Mouse (Mus musculus): Measurements from ENCODE around the gene Ehf. TPM values are rescaled to one million over a fixed set of nuclear protein-coding genes. Genes with fewer than 3 reads are reported as not detected.

The Ehf gene
- total and polyA plus RNA-seq, 3 experiments, result 2.0 TPM; not detected in 2

DNA sequence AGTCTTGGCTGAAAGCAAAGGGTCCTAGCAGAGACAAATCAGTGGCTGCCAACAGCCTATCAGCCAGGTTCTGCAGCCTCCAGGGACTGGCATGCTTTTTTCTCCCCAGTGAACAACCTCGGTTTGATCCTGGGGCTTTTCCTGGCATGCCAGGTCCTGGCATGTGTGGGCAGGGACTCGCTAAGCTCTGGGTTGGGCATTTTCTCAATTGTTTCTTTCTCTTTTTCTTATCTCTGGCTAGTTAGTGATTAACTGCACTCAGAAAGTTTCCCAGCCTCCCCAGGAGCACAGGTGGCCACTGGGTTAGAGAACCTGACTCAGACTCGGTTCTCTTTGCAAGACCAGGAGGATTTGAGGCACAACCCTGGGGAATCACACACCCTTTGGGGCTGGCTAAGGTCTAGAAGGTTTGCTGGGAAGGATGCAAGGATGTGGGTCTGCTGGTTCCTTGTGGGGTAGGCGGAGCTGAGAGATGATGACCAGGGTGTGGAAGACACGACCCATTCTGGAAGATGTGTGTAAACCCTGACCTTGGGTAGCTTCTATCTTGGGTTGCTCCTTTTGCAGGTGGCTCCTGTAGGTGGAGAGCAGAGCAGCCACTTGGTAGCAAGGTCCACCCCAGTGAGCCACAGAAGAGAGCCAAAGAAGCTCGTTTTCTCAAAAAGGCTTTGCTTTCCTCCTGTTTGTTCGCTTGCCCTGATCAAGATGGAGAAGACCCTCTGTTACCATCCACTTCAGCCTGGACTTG lies 22.4 kb upstream of the Ehf start:
- Histone ChIP-seq H3K27ac (no peak overlapping the region), H3K27me3 (ENCODE audit: control insufficient read depth, insufficient read depth, low read length) (no peaks in the 10 kb centered on the region), H3K79me2 (replicated peaks; ENCODE audit: control insufficient read depth, insufficient read depth, low read length) (no peaks in the 10 kb centered on the region), H3K4me1 (ENCODE audit: control insufficient read depth, insufficient read depth, low read length) (no peaks in the 10 kb centered on the region), H3K9ac (ENCODE audit: low read depth, low read length) (no peak overlapping the region), H3K4me3 (no peak overlapping the region), H3K36me3 (ENCODE audit: control insufficient read depth, insufficient read depth, low read length) (no peaks in the 10 kb centered on the region)
- intact Hi-C loops (cut with DNase I), result no loop called here
- DNase-seq, result no peak
- TF ChIP-seq CTCF (IDR thresholded peaks at IDR 0.05) (no peak), EP300 (IDR thresholded peaks at IDR 0.05; ENCODE audit: insufficient read depth, low read depth, low read length) (no peak), POLR2A (IDR thresholded peaks at IDR 0.05; ENCODE audit: insufficient read depth, low read depth, low read length) (no peak)
- 61% methylated on average over 7 of the region's 7 CpGs for WGBS

- Histone ChIP-seq H3K9ac (ENCODE audit: low read depth, low read length) (no peak overlapping the region), H3K27ac (no peak overlapping the region), H3K4me1 (ENCODE audit: control insufficient read depth, insufficient read depth, low read length) (no peaks in the 10 kb centered on the region), H3K79me2 (replicated peaks; ENCODE audit: control insufficient read depth, insufficient read depth, low read length) (no peaks in the 10 kb centered on the region), H3K4me3 (no peak overlapping the region), H3K27me3 (ENCODE audit: control insufficient read depth, insufficient read depth, low read length) (no peaks in the 10 kb centered on the region), H3K36me3 (ENCODE audit: control insufficient read depth, insufficient read depth, low read length) (no peaks in the 10 kb centered on the region)
- DNase-seq, result no peak
- WGBS, result 40% methylated on average over 2 of the region's 2 CpGs
- intact Hi-C loops (cut with DNase I), result no loop called here
- TF ChIP-seq EP300 (IDR thresholded peaks at IDR 0.05; ENCODE audit: insufficient read depth, low read depth, low read length), result no peak
- TF ChIP-seq POLR2A (IDR thresholded peaks at IDR 0.05; ENCODE audit: insufficient read depth, low read depth, low read length), result no peak
- TF ChIP-seq CTCF (IDR thresholded peaks at IDR 0.05), result no peak
Measured at GRCm38 (mm10) chr2:103324320-103324719, 21.2 kb upstream of the Ehf start.

- H3K4me3 ChIP-seq, result no peak overlapping the region
- no peaks in the 10 kb centered on the region for H3K36me3 ChIP-seq (ENCODE audit: control insufficient read depth, insufficient read depth, low read length)
- intact Hi-C loops (cut with DNase I), result no loop called here
- no peaks in the 10 kb centered on the region for H3K4me1 ChIP-seq (ENCODE audit: control insufficient read depth, insufficient read depth, low read length)
- H3K9ac ChIP-seq (ENCODE audit: low read depth, low read length), result no peak overlapping the region
- H3K27me3 ChIP-seq (ENCODE audit: control insufficient read depth, insufficient read depth, low read length), result no peaks in the 10 kb centered on the region
- H3K27ac ChIP-seq, result no peak overlapping the region
- TF ChIP-seq CTCF (IDR thresholded peaks at IDR 0.05) (no peak), EP300 (IDR thresholded peaks at IDR 0.05; ENCODE audit: insufficient read depth, low read depth, low read length) (no peak), POLR2A (IDR thresholded peaks at IDR 0.05; ENCODE audit: insufficient read depth, low read depth, low read length) (no peak)
- DNase-seq, result no peak
- no peaks in the 10 kb centered on the region for H3K79me2 ChIP-seq (replicated peaks; ENCODE audit: control insufficient read depth, insufficient read depth, low read length)
- 60% methylated on average over 1 of the region's 1 CpGs for WGBS
Measured at GRCm38 (mm10) chr2:103322171-103322570, 19.1 kb upstream of the Ehf start.

- Histone ChIP-seq H3K9ac (ENCODE audit: low read depth, low read length) (no peak overlapping the region), H3K79me2 (replicated peaks; ENCODE audit: control insufficient read depth, insufficient read depth, low read length) (no peaks in the 10 kb centered on the region), H3K4me3 (no peak overlapping the region), H3K4me1 (ENCODE audit: control insufficient read depth, insufficient read depth, low read length) (no peaks in the 10 kb centered on the region), H3K36me3 (ENCODE audit: control insufficient read depth, insufficient read depth, low read length) (no peaks in the 10 kb centered on the region), H3K27me3 (ENCODE audit: control insufficient read depth, insufficient read depth, low read length) (no peaks in the 10 kb centered on the region), H3K27ac (no peak overlapping the region)
- 69% methylated on average over 4 of the region's 4 CpGs for WGBS
- intact Hi-C loops (cut with DNase I), result no loop called here
- no peak for TF ChIP-seq EP300 (IDR thresholded peaks at IDR 0.05; ENCODE audit: insufficient read depth, low read depth, low read length)
- TF ChIP-seq POLR2A (IDR thresholded peaks at IDR 0.05; ENCODE audit: insufficient read depth, low read depth, low read length), result no peak
- no peak for TF ChIP-seq CTCF (IDR thresholded peaks at IDR 0.05)
- DNase-seq, result no peak
Measured at GRCm38 (mm10) chr2:103321638-103322037, 18.6 kb upstream of the Ehf start.

- WGBS, result 86% methylated on average over 4 of the region's 4 CpGs
- intact Hi-C loops (cut with DNase I), result no loop called here
- TF ChIP-seq POLR2A (IDR thresholded peaks at IDR 0.05; ENCODE audit: insufficient read depth, low read depth, low read length), result no peak
- no peak for TF ChIP-seq CTCF (IDR thresholded peaks at IDR 0.05)
- no peak for TF ChIP-seq EP300 (IDR thresholded peaks at IDR 0.05; ENCODE audit: insufficient read depth, low read depth, low read length)
- Histone ChIP-seq H3K9ac (ENCODE audit: low read depth, low read length) (no peak overlapping the region), H3K27me3 (ENCODE audit: control insufficient read depth, insufficient read depth, low read length) (no peaks in the 10 kb centered on the region), H3K27ac (no peak overlapping the region), H3K36me3 (ENCODE audit: control insufficient read depth, insufficient read depth, low read length) (no peaks in the 10 kb centered on the region), H3K4me1 (ENCODE audit: control insufficient read depth, insufficient read depth, low read length) (no peaks in the 10 kb centered on the region), H3K4me3 (no peak overlapping the region), H3K79me2 (replicated peaks; ENCODE audit: control insufficient read depth, insufficient read depth, low read length) (no peaks in the 10 kb centered on the region)
- DNase-seq, result no peak
Measured at GRCm38 (mm10) chr2:103314002-103314401, 10.9 kb upstream of the Ehf start.

GRCm38 (mm10) chr2:103312640-103313039 lies 9.6 kb upstream of the Ehf start:
- WGBS, result 52% methylated on average over 4 of the region's 4 CpGs
- TF ChIP-seq EP300 (IDR thresholded peaks at IDR 0.05; ENCODE audit: insufficient read depth, low read depth, low read length), result no peak
- no peak for TF ChIP-seq POLR2A (IDR thresholded peaks at IDR 0.05; ENCODE audit: insufficient read depth, low read depth, low read length)
- no peak for TF ChIP-seq CTCF (IDR thresholded peaks at IDR 0.05)
- no peak for DNase-seq
- intact Hi-C loops (cut with DNase I), result no loop called here
- Histone ChIP-seq H3K79me2 (replicated peaks; ENCODE audit: control insufficient read depth, insufficient read depth, low read length) (no peaks in the 10 kb centered on the region), H3K27ac (no peak overlapping the region), H3K4me1 (ENCODE audit: control insufficient read depth, insufficient read depth, low read length) (no peaks in the 10 kb centered on the region), H3K27me3 (ENCODE audit: control insufficient read depth, insufficient read depth, low read length) (no peaks in the 10 kb centered on the region), H3K9ac (ENCODE audit: low read depth, low read length) (no peak overlapping the region), H3K36me3 (ENCODE audit: control insufficient read depth, insufficient read depth, low read length) (no peaks in the 10 kb centered on the region), H3K4me3 (no peak overlapping the region)
